Mouse (Mus musculus) forebrain, embryonic 13.5 days (tissue): ENCODE results near the gene Tceanc2. TPM values are rescaled to one million over a fixed set of nuclear protein-coding genes. Genes with fewer than 3 reads are reported as not detected.

Experiments
- ATAC-seq: fragments of 200-750 bp; cut with Nextera tagmentation; 2 replicates; pipeline ENCODE4 v1.8.0; 2017
- H3K27ac ChIP-seq: fragments of 300-500 bp; sonication (generic); 2 replicates; pipeline ENCODE4 v1.5.1; 2015; ENCODE audit warnings: inconsistent platforms, mild to moderate bottlenecking, moderate library complexity
- H3K27me3 ChIP-seq: fragments of 300-500 bp; sonication (generic); 2 replicates; pipeline ENCODE4 v1.6.1; 2015; ENCODE audit warnings: mild to moderate bottlenecking, inconsistent platforms
- H3K36me3 ChIP-seq: fragments of 300-500 bp; sonication (generic); 2 replicates; pipeline ENCODE4 v1.6.1; 2015; ENCODE audit warnings: mild to moderate bottlenecking, inconsistent platforms; ENCODE audit not compliant: poor library complexity, severe bottlenecking
- H3K4me1 ChIP-seq: fragments of 300-500 bp; sonication (generic); 2 replicates; pipeline ENCODE4 v1.6.1; 2015; ENCODE audit warnings: inconsistent platforms
- H3K4me2 ChIP-seq: fragments of 300-500 bp; sonication (generic); 2 replicates; pipeline ENCODE4 v1.6.1; 2015; ENCODE audit warnings: inconsistent platforms, mild to moderate bottlenecking, moderate library complexity
- H3K4me3 ChIP-seq: fragments of 300-500 bp; sonication (generic); 2 replicates; pipeline ENCODE4 v1.5.1; 2015; ENCODE audit warnings: mild to moderate bottlenecking, inconsistent platforms
- H3K9ac ChIP-seq: fragments of 300-500 bp; sonication (generic); 2 replicates; pipeline ENCODE4 v1.6.1; 2015; ENCODE audit warnings: mild to moderate bottlenecking, inconsistent platforms
- H3K9me3 ChIP-seq: fragments of 300-500 bp; sonication (generic); replicated peaks from 2 replicates; pipeline ENCODE4 v1.6.1; 2016; ENCODE audit warnings: inconsistent platforms
- WGBS: fragments of 180-500 bp; shearing (Covaris S2); methylation state at CpG from one replicate; pipeline ENCODE4 v1.1.7; 2015; 5-methylcytosine and 5-hydroxymethylcytosine counted together
- polyA plus RNA-seq: library from polyadenylated mRNA; unstranded; fragments of >200 nt; fragmentation: Nextera tagmentation; extraction: Ambion mirVana; gene quantifications from 2 replicates; pipeline ENCODE4 v1.2.1, GENCODE M21; 2015

Tceanc2 gene
- polyA plus RNA-seq, 1 experiment from 2014 or later, result 38.9 TPM

DNA sequence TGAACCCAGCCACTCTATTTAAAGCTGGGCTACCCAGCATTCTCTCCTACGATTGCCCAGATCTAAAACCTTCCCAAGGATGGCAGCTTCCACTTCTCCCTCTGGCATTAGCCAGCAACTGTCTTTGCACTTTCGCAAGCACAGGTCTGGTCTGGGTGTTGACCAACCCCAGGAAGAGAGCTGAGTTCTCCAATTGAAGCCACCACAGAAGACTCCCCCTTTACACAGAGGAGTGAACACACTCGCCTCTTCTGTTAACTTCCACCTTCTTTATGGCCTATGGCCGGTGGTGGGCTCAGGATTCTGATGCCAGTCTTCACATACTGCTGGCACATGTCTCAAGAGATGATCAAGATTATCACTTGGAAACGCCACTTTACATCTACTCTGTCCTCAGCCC is 11.1 kb downstream of the Tceanc2 start:
- Histone ChIP-seq H3K27me3 (no peaks in the 10 kb centered on the region), H3K9ac (no peak overlapping the region), H3K4me2 (no peak overlapping the region), H3K4me1 (peaks cover 3% of the 10 kb centered on the region; the same call in 1 of the 2 replicates), H3K27ac (no peak overlapping the region), H3K9me3 (no peaks in the 10 kb centered on the region), H3K36me3 (peaks cover 42% of the 10 kb centered on the region), H3K4me3 (no peak overlapping the region)
- no peak for ATAC-seq
- 96% methylated on average over 5 of the region's 5 CpGs for WGBS

DNA sequence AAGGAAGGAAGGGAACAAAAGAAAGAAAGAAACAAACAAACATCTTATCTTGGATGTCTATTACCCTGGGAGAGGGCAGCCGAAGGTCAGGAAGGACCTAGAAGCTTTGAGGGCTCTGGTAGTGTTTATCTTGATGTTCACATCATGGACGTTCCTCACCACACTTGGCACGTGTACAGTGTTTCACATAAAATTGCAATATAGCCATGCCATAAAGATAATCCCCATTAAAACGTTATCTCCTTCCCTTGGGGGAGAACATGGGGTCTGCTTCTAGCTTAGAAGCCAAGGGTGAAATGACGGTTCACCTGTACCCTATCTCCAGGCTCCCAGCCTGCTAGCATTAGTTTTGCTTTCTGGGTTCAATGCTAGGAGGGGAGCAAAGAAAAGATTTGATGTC is 12.2 kb downstream of the Tceanc2 start:
- no peak for ATAC-seq
- WGBS, result 85% methylated on average over 5 of the region's 5 CpGs

DNA sequence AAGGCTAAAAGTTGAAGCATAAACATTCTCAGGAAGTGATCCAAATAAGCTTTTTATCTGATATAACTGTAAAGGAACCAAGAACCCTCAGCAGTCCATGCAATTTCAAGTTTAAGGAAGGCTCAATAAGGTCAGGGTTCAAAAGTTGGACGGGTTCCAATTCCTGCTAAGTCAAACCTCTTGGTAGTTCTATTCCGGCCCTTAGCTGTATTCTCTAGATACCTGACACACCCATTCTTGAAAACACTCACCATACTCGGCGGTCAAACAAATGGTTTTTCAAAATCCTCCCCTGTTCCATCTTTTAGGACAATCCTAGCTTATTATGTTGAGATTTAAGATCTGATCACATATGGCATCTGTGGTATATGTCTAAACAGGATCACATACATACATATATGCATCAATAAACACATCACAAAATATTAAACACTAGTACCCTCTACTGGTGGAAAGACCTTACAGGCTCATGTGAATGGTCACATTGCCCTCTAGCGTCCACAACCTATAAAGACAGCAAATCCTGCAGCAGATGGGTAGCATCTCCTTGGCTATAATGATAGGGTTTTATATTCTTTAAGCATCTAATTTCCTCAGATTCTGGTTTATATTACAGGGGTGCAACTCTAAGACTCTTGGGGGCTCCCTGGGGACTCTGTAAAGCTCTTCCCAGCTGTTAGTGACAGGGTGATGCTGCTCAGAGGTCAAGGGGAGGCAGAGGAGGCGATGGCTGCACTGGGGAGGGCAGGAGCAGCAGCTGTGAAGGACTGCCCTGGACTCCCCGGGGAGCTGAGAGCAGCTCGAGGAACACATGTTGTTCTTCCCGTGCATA is 14.9 kb downstream of the Tceanc2 start:
- Histone ChIP-seq H3K27me3 (no peaks in the 10 kb centered on the region), H3K36me3 (peaks cover 29% of the 10 kb centered on the region), H3K9me3 (no peaks in the 10 kb centered on the region), H3K27ac (peak overlapping the region; percentile 45; the same call in 1 of the 2 replicates), H3K9ac (0 out of 2 replicates have a peak overlapping the region, but pooled peaks have one; percentile 7), H3K4me3 (no peak overlapping the region), H3K4me1 (peaks cover 3% of the 10 kb centered on the region; the same call in 1 of the 2 replicates), H3K4me2 (no peak overlapping the region)
- ATAC-seq, result peak; percentile 84
- 51% methylated on average over 9 of the region's 9 CpGs for WGBS

More for the DNA sequence above, 12.2 kb downstream of the Tceanc2 start:
- no peak overlapping the region for H3K27ac ChIP-seq
- no peaks in the 10 kb centered on the region for H3K9me3 ChIP-seq
- H3K36me3 ChIP-seq, result peaks cover 34% of the 10 kb centered on the region; the same call in 1 of the 2 replicates
- no peak overlapping the region for H3K4me3 ChIP-seq
- H3K27me3 ChIP-seq, result no peaks in the 10 kb centered on the region
- H3K4me2 ChIP-seq, result no peak overlapping the region
- no peak overlapping the region for H3K9ac ChIP-seq
- H3K4me1 ChIP-seq, result peaks cover 3% of the 10 kb centered on the region; the same call in 1 of the 2 replicates

DNA sequence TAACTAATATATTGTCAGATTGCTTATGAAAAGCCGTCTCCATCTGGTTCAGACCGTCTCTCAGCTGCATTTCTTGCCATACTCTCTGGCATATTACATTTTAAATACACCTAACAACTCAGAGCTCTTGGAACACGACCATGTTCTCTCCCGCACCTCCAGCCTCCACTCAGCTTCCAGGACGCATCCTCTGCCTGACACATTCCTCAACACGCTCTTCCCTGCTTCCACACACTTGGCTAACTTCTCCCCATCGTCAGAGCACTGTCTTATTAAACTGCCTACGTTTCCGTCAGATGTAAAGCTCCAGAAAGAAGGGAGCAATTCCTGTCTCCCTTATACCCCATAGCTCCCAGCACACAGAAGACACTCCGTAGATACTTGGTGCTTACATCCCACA is 15.6 kb downstream of the Tceanc2 start:
- WGBS, result 90% methylated on average over 10 of the region's 10 CpGs
- Histone ChIP-seq H3K27me3 (no peaks in the 10 kb centered on the region), H3K4me1 (peaks cover 3% of the 10 kb centered on the region; the same call in 1 of the 2 replicates), H3K9me3 (no peaks in the 10 kb centered on the region), H3K27ac (no peak overlapping the region), H3K4me3 (no peak overlapping the region), H3K9ac (no peak overlapping the region), H3K4me2 (no peak overlapping the region), H3K36me3 (peaks cover 33% of the 10 kb centered on the region)
- ATAC-seq, result peak; percentile 33; the same call in 1 of the 2 replicates

DNA sequence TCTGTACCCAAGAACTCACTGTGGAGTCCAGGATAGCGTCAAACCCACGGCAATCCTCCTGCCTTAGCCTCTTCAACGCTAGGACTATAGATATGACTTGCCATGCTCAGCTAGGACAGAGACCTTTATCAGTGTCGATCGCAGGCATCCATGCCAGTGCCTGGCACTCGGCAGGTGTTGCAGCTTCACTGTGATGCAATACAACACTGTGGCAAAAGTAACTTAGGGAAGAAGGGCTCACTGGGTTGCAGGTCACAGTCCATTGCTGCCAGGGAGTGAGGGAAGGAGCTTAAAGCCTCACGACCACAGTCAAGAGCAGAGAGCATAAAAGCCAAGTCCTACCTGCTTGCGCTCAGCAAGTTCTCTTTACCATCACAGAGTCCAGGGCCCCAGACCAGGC is 18.7 kb downstream of the Tceanc2 start:
- no peak for ATAC-seq
- H3K4me1 ChIP-seq, result peaks cover 3% of the 10 kb centered on the region; the same call in 1 of the 2 replicates
- 88% methylated on average over 8 of the region's 8 CpGs for WGBS
- H3K27ac ChIP-seq, result no peak overlapping the region
- no peak overlapping the region for H3K4me3 ChIP-seq
- no peak overlapping the region for H3K4me2 ChIP-seq
- H3K27me3 ChIP-seq, result no peaks in the 10 kb centered on the region
- no peaks in the 10 kb centered on the region for H3K9me3 ChIP-seq
- H3K9ac ChIP-seq, result no peak overlapping the region
- H3K36me3 ChIP-seq, result peaks cover 46% of the 10 kb centered on the region

DNA sequence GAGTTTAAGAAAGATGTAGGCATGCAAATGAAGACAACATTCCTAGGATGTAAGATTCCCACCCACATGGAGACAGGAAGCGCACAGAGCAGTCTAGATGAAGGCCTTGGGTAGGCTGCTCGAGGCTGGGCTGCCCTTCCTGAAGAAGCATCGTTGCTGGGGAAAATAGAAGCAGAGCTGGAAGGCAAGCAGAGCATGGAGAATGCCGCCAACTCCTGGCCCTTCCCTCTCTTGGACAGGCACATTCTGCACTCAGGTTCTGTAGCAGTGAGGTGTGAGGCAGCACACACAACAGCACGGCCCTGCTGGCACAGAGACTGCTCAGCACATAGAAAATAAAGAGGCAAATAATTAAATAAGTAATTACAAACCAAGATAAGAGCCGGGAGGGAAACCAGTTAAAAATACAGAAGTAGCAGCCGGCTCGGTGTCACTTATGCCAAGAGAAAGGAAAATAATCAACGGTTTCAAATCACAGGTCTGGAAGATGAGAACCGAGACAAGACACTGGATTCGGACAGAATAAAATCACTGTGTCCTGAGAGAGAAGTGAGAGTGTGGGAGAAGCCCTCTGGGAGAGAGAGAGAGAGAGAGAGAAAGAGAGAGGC is 19.6 kb downstream of the Tceanc2 start:
- whole genome bisulfite sequencing, result 90% methylated on average over 11 of the region's 11 CpGs

DNA sequence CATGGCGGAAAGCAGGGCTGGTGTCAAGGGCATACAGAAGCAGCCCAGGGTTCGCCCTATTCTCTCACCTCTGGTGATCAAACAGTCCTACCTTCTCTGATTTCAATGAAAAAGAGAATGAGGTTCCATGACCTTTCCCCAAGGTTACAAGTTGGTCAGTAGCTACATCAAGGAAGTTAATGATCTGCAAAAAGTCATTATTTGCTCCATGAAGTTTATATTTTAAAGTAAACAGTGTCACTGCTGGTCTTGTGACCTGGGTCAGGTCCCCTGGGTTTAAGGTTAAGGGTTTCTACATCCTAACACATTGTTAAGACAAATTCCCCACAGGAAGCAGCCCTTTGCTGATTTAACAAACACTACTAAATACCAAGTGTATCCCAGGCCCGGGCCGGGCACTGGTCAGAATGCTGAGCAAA is 21.9 kb downstream of the Tceanc2 start:
- no peak for ATAC-seq
- 93% methylated on average over 4 of the region's 4 CpGs for WGBS
- peaks cover 53% of the 10 kb centered on the region for H3K36me3 ChIP-seq

More for the DNA sequence above, 19.6 kb downstream of the Tceanc2 start:
- H3K27ac ChIP-seq, result no peak overlapping the region
- H3K4me3 ChIP-seq, result no peak overlapping the region
- no peak overlapping the region for H3K9ac ChIP-seq
- H3K9me3 ChIP-seq, result no peaks in the 10 kb centered on the region
- H3K36me3 ChIP-seq, result peaks cover 51% of the 10 kb centered on the region
- no peak overlapping the region for H3K4me2 ChIP-seq
- peaks cover 1% of the 10 kb centered on the region; the same call in 1 of the 2 replicates for H3K4me1 ChIP-seq
- ATAC-seq, result no peak
- H3K27me3 ChIP-seq, result no peaks in the 10 kb centered on the region

DNA sequence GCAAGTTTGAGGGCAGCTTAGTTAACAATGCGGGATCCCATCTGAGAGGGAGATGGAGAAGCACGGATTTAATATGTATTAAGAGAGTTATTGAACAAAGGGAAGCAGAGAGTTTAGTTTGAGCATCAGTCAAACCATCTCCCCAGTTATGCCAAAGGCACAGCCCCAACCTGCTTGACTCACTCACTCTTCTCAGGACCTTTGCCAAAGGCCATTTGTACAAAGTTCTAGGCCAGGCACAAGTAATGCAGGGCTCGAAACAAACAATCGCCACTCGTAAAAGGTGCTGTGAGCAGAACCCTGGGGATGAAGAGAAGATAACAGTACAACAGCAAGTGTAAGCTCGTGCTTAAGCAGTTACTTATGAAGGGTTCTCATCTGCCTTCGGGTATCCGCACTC is 26.3 kb downstream of the Tceanc2 start:
- Histone ChIP-seq H3K4me3 (no peak overlapping the region), H3K4me2 (no peak overlapping the region), H3K36me3 (peaks cover 37% of the 10 kb centered on the region), H3K27ac (no peak overlapping the region), H3K9me3 (no peaks in the 10 kb centered on the region), H3K27me3 (no peaks in the 10 kb centered on the region), H3K4me1 (no peaks in the 10 kb centered on the region), H3K9ac (no peak overlapping the region)
- ATAC-seq, result no peak
- WGBS, result 89% methylated on average over 8 of the region's 8 CpGs

More for the DNA sequence above, 21.9 kb downstream of the Tceanc2 start:
- no peaks in the 10 kb centered on the region for H3K9me3 ChIP-seq
- no peaks in the 10 kb centered on the region for H3K27me3 ChIP-seq
- no peak overlapping the region for H3K27ac ChIP-seq
- no peak overlapping the region for H3K4me3 ChIP-seq
- H3K4me2 ChIP-seq, result no peak overlapping the region
- no peaks in the 10 kb centered on the region for H3K4me1 ChIP-seq
- no peak overlapping the region for H3K9ac ChIP-seq

DNA sequence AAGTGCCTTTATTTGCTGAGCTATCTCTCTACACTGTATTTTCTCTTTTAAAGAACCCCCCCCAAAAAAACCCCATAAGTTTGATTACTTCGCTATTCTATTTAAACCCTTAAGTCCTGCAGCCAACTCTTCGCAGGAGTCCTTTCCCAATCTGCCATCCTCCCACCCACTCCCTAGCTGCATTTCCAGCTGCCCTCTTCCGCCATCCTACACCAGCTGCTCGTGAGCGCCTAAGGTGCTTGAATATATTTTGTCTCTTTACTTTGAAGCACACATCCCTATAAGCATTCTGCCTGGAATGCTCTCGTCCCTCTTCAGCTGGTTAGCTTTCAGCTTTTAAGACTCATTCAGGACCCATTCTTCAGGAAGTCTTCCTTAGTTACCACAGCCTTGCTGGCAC is 27.9 kb downstream of the Tceanc2 start:
- Histone ChIP-seq H3K9me3 (no peaks in the 10 kb centered on the region), H3K9ac (no peak overlapping the region), H3K4me3 (no peak overlapping the region), H3K36me3 (peaks cover 39% of the 10 kb centered on the region), H3K27ac (no peak overlapping the region), H3K4me2 (no peak overlapping the region), H3K27me3 (no peaks in the 10 kb centered on the region), H3K4me1 (no peaks in the 10 kb centered on the region)
- no peak for ATAC-seq
- WGBS, result 89% methylated on average over 6 of the region's 6 CpGs

DNA sequence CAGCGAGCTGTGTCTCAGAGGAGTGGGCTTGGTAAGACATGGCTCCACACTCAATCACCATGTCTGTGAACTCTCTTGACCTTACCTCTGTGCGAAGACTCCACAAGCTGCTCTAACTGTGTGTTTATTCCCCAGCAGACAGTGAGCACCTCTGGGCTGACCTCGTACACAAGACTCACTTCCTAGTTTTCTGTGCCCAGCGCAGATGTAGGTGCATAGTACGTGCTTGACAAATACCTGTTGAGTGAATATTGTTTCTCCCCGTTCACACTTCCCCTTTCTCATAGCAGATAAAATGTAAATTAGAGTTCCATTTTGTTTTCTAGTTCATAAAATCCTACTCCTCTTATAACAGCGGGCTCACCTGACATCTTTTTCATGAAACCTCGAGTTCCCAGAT is 35.4 kb downstream of the Tceanc2 start:
- Histone ChIP-seq H3K4me3 (no peak overlapping the region), H3K9ac (no peak overlapping the region), H3K27me3 (no peaks in the 10 kb centered on the region), H3K4me2 (no peak overlapping the region), H3K9me3 (no peaks in the 10 kb centered on the region), H3K27ac (no peak overlapping the region), H3K4me1 (peaks cover 39% of the 10 kb centered on the region), H3K36me3 (peaks cover 22% of the 10 kb centered on the region)
- WGBS, result 93% methylated on average over 8 of the region's 8 CpGs
- ATAC-seq, result no peak

DNA sequence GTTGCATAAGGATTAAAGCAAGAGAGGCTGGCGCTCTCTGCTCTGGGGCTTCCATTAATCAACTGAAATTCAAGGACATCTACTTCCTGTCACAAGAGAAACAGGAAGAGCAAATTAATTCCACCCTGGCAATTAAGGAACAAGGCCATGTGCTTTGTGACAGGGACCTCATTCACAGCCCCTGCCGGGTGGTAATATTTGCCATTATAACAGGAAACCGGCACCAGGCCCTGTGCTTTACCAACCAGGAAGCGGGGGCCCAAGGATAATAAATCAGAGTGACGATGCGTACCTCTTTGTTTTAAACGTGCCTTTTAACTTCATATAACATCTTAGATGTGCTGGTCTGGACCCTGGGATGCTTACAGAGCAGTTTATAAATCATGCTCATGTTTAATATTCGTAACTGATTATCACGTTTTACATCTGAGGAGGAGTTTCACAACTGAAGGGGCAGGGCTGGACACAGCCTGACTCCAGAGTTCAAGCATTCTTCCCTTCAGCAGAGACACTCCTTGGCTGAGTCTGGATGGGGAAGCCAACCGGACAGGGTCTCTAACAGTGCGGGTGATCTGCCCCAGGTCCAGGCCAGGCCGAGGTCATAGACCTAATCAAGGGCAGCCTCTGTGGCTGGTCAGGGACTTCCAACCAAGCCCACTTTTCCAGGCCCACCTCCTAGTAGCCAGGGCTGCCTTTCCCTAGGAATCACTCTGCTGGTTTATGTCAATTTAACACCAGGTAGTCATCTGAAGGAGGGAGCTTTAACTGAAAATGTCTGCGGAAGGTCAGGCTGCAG is 38.9 kb downstream of the Tceanc2 start:
- H3K27me3 ChIP-seq, result no peaks in the 10 kb centered on the region
- no peaks in the 10 kb centered on the region for H3K9me3 ChIP-seq
- peak overlapping the region; percentile 55 for H3K27ac ChIP-seq
- peak overlapping the region; percentile 44 for H3K4me2 ChIP-seq
- WGBS, result 42% methylated on average over 13 of the region's 13 CpGs
- H3K9ac ChIP-seq, result peak overlapping the region; percentile 49
- H3K4me3 ChIP-seq, result no peak overlapping the region
- peak; percentile 30; the same call in 1 of the 2 replicates for ATAC-seq
- peaks cover 70% of the 10 kb centered on the region for H3K4me1 ChIP-seq
- 0 out of 2 replicates have a peak, but pooled peaks cover 5% of the 10 kb centered on the region for H3K36me3 ChIP-seq
